Mouse (Mus musculus): ENCODE results near the gene Ubac1.

- TF ChIP-seq CTCF (IDR thresholded peaks at IDR 0.05; ENCODE audit: extremely low read depth, insufficient read length, insufficient replicate concordance, low read depth, low read length) (no peak), POLR2A (IDR thresholded peaks at IDR 0.05; ENCODE audit: low read depth, low read length) (no peak)
These were observed 34.7 kb upstream of the Ubac1 start for GRCm38 (mm10) chr2:26056226-26056625.

Data from small intestine, adult 2 months (tissue).